Mouse (Mus musculus) testis, adult 2 months (tissue): ENCODE results near the gene Sectm1b.

Experiments used
- CTCF ChIP-seq: fragments of 200-500 bp; IDR thresholded peaks from 2 replicates; pipeline ENCODE4 v1.5.1; 2012; ENCODE audit warnings: low read depth, mild to moderate bottlenecking, inconsistent platforms, low read length, moderate library complexity; ENCODE audit not compliant: control insufficient read depth, insufficient read depth, insufficient replicate concordance
- POLR2A ChIP-seq: fragments of 200-500 bp; IDR thresholded peaks from 2 replicates; pipeline ENCODE4 v1.6.1; 2012; ENCODE audit warnings: low read depth, mild to moderate bottlenecking, inconsistent platforms, low read length, moderate library complexity; ENCODE audit not compliant: control insufficient read depth

DNA sequence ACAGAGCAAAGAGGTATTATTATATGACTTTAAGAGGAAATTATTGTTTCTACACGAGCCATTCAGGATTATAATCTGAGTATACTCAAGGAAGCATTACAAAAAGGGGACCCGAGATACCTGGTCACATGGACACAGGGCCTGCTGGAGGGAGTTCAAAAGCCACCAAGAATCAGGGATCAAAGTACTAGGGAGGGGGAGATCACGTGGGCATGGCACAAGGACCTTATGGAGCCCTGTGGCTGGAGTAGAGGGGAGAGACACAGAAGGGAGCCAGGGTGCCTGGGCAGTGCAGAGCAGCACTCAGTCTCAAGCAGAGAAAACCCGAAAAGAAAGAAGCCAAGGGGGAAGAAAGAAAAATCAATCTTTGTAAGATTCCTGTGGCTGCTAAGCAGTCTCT is 11.0 kb downstream of the Sectm1b start:
- TF ChIP-seq CTCF = no peak
- TF ChIP-seq POLR2A = no peak
